Mouse (Mus musculus): ENCODE results near the gene Mrpl18.

Gene Mrpl18

DNA sequence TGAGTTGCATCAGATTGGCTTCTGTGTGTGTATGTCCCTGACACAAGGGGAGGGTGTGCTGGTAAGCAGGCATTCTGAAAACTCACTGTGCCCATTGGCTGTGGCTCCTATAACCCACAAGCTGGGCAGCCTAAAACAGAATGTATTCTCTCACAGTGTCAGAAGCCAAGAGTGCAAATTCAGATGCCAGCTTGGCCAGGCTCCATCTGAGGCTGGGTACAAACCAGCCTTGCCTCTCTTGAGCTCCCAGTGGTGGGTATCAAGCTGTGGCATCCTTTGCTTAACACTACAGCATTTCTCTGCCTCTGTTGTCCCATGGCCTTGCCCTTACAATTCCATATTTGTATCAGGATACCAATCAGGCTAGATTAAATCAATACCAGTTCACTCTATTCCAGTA lies 52.0 kb downstream of the Mrpl18 start:
- no peak for ATAC-seq (ENCODE audit: low TSS enrichment)
